Mouse (Mus musculus) thymus, adult 2 months (tissue): Measurements from ENCODE around the gene Pcsk6.

Source experiments
- CTCF ChIP-seq: fragments of 200-500 bp; IDR thresholded peaks from 2 replicates; pipeline ENCODE4 v1.5.1; 2012; ENCODE audit warnings: mild to moderate bottlenecking, control low read depth, low read length, moderate library complexity, borderline replicate concordance; ENCODE audit not compliant: control insufficient read depth, poor library complexity, insufficient read depth; ENCODE audit errors: extremely low read depth
- POLR2A ChIP-seq: fragments of 200-500 bp; IDR thresholded peaks from 2 replicates; pipeline ENCODE4 v1.6.1; 2012; ENCODE audit warnings: mild to moderate bottlenecking, low read length, control low read depth, moderate library complexity; ENCODE audit not compliant: control insufficient read depth, poor library complexity, insufficient read depth; ENCODE audit errors: extremely low read depth

- TF ChIP-seq CTCF, result no peak
- TF ChIP-seq POLR2A, result no peak
Observed at GRCm38 (mm10) chr7:65861591-65862472, at the start of gene Pcsk6.
